Mouse (Mus musculus) cerebellum, adult 8-10 months (tissue): ENCODE results near the gene Arl4d.
"Not testable (repeated sequence)": the region's sequence is repeated elsewhere in the genome, so short reads cannot be mapped to it uniquely, and the experiment has no call there.

ENCODE experiments used
- DNase-seq: peaks from one replicate; pipeline ENCODE4 v3.0.0; 2022

Arl4d gene

GRCm38 (mm10) chr11:101664825-101665635, at the start of gene Arl4d:
TSS of gene Arl4d (plus strand) at chr11:101665541.
- peak; percentile 93 for DNase-seq

- DNase-seq, result no peak
These were observed 49.2 kb upstream of the Arl4d start for GRCm38 (mm10) chr11:101616104-101616503.

GRCm38 (mm10) chr11:101616948-101617767, 48.2 kb upstream of the Arl4d start:
- DNase-seq, result no peak

GRCm38 (mm10) chr11:101617849-101618248, 47.5 kb upstream of the Arl4d start:
- no peak for DNase-seq

GRCm38 (mm10) chr11:101618596-101618995, 46.7 kb upstream of the Arl4d start:
- no peak for DNase-seq

GRCm38 (mm10) chr11:101620022-101620655, 45.2 kb upstream of the Arl4d start:
- DNase-seq, result not testable (repeated sequence)

- DNase-seq, result no peak
These were observed 38.7 kb upstream of the Arl4d start for GRCm38 (mm10) chr11:101626649-101626994.

GRCm38 (mm10) chr11:101626995-101627856, 38.1 kb upstream of the Arl4d start, which contains the start of gene Rdm1:
TSS of gene Rdm1 (plus strand) at chr11:101627195.
- peak; percentile 69 for DNase-seq

- peak; percentile 74 for DNase-seq
These were observed 37.3 kb upstream of the Arl4d start for GRCm38 (mm10) chr11:101627857-101628559.

GRCm38 (mm10) chr11:101628733-101629417, 36.5 kb upstream of the Arl4d start:
- DNase-seq, result not testable (repeated sequence)

- no peak for DNase-seq
These were observed 29.7 kb upstream of the Arl4d start for GRCm38 (mm10) chr11:101635660-101636059.

GRCm38 (mm10) chr11:101639761-101640160, 25.6 kb upstream of the Arl4d start:
- DNase-seq, result no peak

- peak; percentile 84 for DNase-seq
These were observed 24.3 kb upstream of the Arl4d start for GRCm38 (mm10) chr11:101640857-101641709.

- DNase-seq, result peak; percentile 35
These were observed 23.4 kb upstream of the Arl4d start for GRCm38 (mm10) chr11:101641710-101642642.

GRCm38 (mm10) chr11:101642931-101643330, 22.4 kb upstream of the Arl4d start:
- no peak for DNase-seq

GRCm38 (mm10) chr11:101644591-101644990, 20.8 kb upstream of the Arl4d start:
- DNase-seq, result no peak

- not testable (repeated sequence) for DNase-seq
These were observed 20.3 kb upstream of the Arl4d start for GRCm38 (mm10) chr11:101645043-101645410.

- peak; percentile 75 for DNase-seq
These were observed 19.7 kb upstream of the Arl4d start for GRCm38 (mm10) chr11:101645411-101646282.
